Mouse (Mus musculus): ENCODE measurements around the gene Prkn.

DNA sequence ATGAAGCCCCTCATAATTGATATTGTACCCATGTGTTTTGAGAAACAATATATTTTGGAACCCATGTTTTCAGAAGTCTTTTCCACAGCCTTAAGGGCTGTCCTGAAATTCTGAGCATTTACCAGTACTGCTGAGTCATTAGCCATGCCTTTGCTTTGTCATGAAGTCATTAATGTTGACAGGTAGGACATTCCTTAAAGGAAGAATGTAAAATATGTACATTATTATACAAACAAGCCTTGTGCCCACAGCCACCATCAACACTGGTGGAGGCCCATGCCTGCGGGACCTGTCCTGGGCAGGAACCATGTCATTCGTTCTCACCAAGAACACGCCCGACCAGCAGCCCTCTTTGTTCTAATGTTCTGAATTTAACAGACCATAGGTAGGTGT is 513.4 kb downstream of the Prkn start:
- TF ChIP-seq CTCF (IDR thresholded peaks at IDR 0.05; ENCODE audit: low read depth) (no peak), EP300 (IDR thresholded peaks at IDR 0.05; ENCODE audit: low read depth) (no peak)
